Mouse (Mus musculus) MEL (cell line): ENCODE measurements at regions not wholly inside any gene's neighbourhood (a gene's known extent, or its start where the extent isn't known, plus 50 kb on each side); places are given as distances from the start of the nearest gene placed in this dataset.

Experiments used
- CTCF ChIP-seq, 3 experiments: IDR thresholded peaks in 2 of 3; conservative IDR thresholded peaks in 1 of 3; 2 replicates each; pipeline ENCODE4 v1.5.1; 2011 to 2012; ENCODE audit warnings: low read length in 3 of 3, low read depth in 2 of 3, mild to moderate bottlenecking in 2 of 3, improper control_type of control experiment in 1 of 3, inconsistent platforms in 1 of 3, mixed read lengths in 1 of 3, moderate library complexity in 1 of 3; ENCODE audit not compliant: control insufficient read depth in 1 of 3, insufficient read depth in 1 of 3, poor library complexity in 1 of 3, severe bottlenecking in 1 of 3
- E2F4 ChIP-seq: IDR thresholded peaks from 2 replicates; pipeline ENCODE4 v1.6.1; 2011; ENCODE audit warnings: low read depth, low read length, improper control_type of control experiment, borderline replicate concordance
- MAX ChIP-seq: IDR thresholded peaks from 2 replicates; pipeline ENCODE4 v1.6.1; 2011; ENCODE audit warnings: low read length, improper control_type of control experiment
- MAZ ChIP-seq: IDR thresholded peaks from 2 replicates; pipeline ENCODE4 v1.6.1; 2012; ENCODE audit warnings: low read depth, mild to moderate bottlenecking, inconsistent platforms, low read length, improper control_type of control experiment
- MYC ChIP-seq: IDR thresholded peaks from 2 replicates; pipeline ENCODE4 v1.6.1; 2011; ENCODE audit warnings: low read depth, mild to moderate bottlenecking, low read length, improper control_type of control experiment, moderate library complexity
- RCOR1 ChIP-seq: IDR thresholded peaks from 2 replicates; pipeline ENCODE4 v1.6.1; 2012; ENCODE audit warnings: low read depth, mild to moderate bottlenecking, inconsistent platforms, low read length, improper control_type of control experiment
- USF1 ChIP-seq: IDR thresholded peaks from 2 replicates; pipeline ENCODE4 v1.6.1; 2014; ENCODE audit warnings: low read depth, mild to moderate bottlenecking, inconsistent platforms, low read length, improper control_type of control experiment, moderate library complexity

GRCm38 (mm10) chr3:149087488-149087887 is 97.1 kb upstream of the Adgrl2 start:
- TF ChIP-seq RCOR1 = no peak
- no peak for TF ChIP-seq E2F4
- no peak for TF ChIP-seq MYC
- TF ChIP-seq MAX = no peak
- TF ChIP-seq CTCF (IDR thresholded peaks at IDR 0.05 in 2 of 3, conservative IDR thresholded peaks at IDR 0.05 in 1 of 3; ENCODE audit: control insufficient read depth in 1 of 3, insufficient read depth in 1 of 3, low read depth in 2 of 3, low read length in 3 of 3, poor library complexity in 1 of 3, severe bottlenecking in 1 of 3) = no peak
- TF ChIP-seq MAZ = no peak
- TF ChIP-seq USF1 = no peak
